Mouse (Mus musculus): ENCODE data around the gene Inpp5k. TPM values are rescaled to one million over a fixed set of nuclear protein-coding genes. Genes with fewer than 3 reads are reported as not detected.

Inpp5k gene
- polyA plus RNA-seq, 1 experiment from 2014 or later = 30.7 TPM

DNA sequence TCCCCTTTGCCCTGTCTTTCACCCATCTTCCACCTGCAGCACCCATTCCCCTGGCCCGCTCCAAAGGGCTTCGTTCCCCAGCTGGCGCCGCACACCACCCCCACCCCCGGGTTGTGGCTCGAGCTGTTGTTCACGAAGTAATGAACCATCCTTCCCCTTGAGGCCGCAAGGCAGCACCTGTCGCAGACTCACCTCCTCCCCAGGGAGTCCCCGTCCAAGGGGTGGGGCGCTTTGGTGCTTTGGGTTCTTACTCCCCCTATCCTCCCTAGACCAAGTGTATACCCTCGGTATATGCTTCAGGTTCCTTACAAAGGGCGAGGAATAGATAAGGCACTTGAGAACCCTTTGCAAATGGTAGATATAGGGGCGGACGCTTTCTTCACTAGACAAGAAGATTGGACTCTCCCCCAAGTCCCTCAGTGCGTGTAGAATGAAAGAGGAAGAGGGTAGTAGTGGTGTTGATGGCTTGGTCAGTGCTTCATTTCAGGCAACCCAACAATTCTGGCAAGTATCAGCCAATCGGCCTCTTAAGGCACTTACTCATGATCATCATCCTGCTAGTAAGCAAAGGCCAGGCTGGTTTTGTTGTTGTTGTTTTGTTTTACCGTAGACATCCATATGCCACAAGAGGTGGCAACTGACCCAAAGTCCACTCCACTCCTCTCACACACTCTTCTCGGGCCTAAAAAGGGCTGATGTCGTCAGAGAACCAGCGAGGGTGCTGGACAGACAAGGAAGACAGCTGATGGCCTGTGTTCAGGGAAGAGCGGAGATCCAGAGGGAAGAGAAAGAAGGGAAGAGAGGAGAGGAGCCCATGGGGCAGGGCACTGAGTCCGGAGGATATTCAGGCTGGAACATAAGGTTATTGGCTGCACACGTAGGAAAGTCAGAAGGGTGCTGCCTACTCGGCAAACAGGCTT lies 23.9 kb downstream of the Inpp5k start:
- 32% methylated on average over 25 of the region's 25 CpGs for WGBS
- H3K4me1 ChIP-seq (ENCODE audit: control insufficient read depth in 2 of 2, insufficient read depth in 2 of 2, low read length in 2 of 2) = peaks cover 38 to 55% of the 10 kb centered on the region in 2 experiments
- no peak for ATAC-seq (ENCODE audit: insufficient number of reproducible peaks, insufficient read depth, low FRiP score, low read depth)

DNA sequence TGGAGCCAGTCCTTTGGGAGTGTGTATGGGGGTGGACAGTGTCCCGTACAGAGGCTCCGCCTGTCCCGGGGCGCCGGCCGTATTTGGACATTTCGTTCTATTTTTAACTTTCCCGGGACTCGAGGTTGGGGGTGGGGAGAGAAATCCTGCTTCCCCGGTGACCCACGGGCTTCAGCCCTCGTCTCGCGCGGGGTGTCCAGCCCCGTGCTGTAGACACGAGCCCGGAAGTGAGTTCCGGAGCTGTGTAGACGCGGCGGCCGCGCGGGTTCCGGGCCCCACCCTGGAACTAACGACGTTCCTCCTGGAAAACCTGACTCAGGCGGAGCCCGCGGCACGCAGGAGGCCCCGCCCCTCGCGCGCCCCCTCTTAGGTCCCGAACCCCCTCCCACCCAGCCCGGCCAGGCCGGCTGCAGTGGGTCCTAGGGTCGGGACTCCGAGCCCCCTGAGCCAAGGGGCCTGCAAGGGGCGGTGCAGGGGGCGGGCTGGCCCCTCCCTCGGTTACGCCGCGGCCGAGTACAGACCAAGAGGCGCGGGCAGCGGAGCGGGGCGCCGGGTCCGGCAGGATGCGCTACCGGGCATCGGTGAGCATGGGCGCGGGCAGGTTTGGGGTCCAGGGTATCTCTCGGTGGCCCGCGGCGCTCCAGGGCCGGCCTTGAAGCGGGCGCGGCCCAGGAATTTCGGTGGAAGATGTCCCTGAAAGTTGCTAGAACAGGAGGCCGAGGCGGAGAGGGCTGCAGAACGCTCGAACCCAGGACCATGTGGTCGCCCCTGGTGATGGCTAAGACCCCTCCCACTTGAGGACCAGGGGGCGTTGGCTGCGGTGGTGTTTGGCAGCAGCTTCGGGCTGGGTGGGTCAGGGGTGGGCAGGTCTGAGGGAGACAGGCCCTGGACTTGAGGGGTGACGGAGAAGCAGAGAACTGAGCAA lies 25.1 kb downstream of the Inpp5k start:
- ATAC-seq (ENCODE audit: insufficient number of reproducible peaks, insufficient read depth, low FRiP score, low read depth) = peak; percentile 64
- H3K4me1 ChIP-seq (ENCODE audit: control insufficient read depth in 2 of 2, insufficient read depth in 2 of 2, low read length in 2 of 2) = peaks cover 35 to 49% of the 10 kb centered on the region in 2 experiments
- peak overlapping the region; percentile 92 for H3K9ac ChIP-seq (ENCODE audit: low read length)

More for the DNA sequence above, 23.9 kb downstream of the Inpp5k start:
- Histone ChIP-seq H3K27me3 (ENCODE audit: control insufficient read depth, insufficient read depth, low read length) (no peaks in the 10 kb centered on the region), H3K27ac (replicated peaks in 1 of 2; ENCODE audit: control insufficient read depth in 1 of 2, insufficient read depth in 1 of 2, low read depth in 2 of 2, low read length in 2 of 2) (peak overlapping the region; percentile 87 to 90), H3K9ac (ENCODE audit: low read length) (peak overlapping the region; percentile 92), H3K4me3 (ENCODE audit: control insufficient read depth in 1 of 2, insufficient read depth in 1 of 2, low read depth in 1 of 2, low read length in 2 of 2) (peak overlapping the region; percentile 46 to 83), H3K9me3 (ENCODE audit: control insufficient read depth, low read length) (no peaks in the 10 kb centered on the region), H3K36me3 (ENCODE audit: control insufficient read depth, insufficient read depth, low read length) (peaks cover 28% of the 10 kb centered on the region), H3K4me2 (ENCODE audit: low read length) (peak overlapping the region; percentile 85)

GRCm38 (mm10) chr11:75656621-75657590 lies 26.1 kb downstream of the Inpp5k start:
- WGBS = 36% methylated on average over 20 of the region's 20 CpGs
- H3K27ac ChIP-seq (replicated peaks in 1 of 2; ENCODE audit: control insufficient read depth in 1 of 2, insufficient read depth in 1 of 2, low read depth in 2 of 2, low read length in 2 of 2) = peak overlapping the region; percentile 87 to 90; a peak in 3 of 4 replicates
- H3K9me3 ChIP-seq (ENCODE audit: control insufficient read depth, low read length) = no peaks in the 10 kb centered on the region
- peak overlapping the region; percentile 46 to 83 for H3K4me3 ChIP-seq (ENCODE audit: control insufficient read depth in 1 of 2, insufficient read depth in 1 of 2, low read depth in 1 of 2, low read length in 2 of 2)
- H3K4me2 ChIP-seq (ENCODE audit: low read length) = peak overlapping the region; percentile 85
- peaks cover 50% of the 10 kb centered on the region for H3K36me3 ChIP-seq (ENCODE audit: control insufficient read depth, insufficient read depth, low read length)
- H3K9ac ChIP-seq (ENCODE audit: low read length) = peak overlapping the region; percentile 92
- peaks cover 34 to 46% of the 10 kb centered on the region in 2 experiments for H3K4me1 ChIP-seq (ENCODE audit: control insufficient read depth in 2 of 2, insufficient read depth in 2 of 2, low read length in 2 of 2)
- H3K27me3 ChIP-seq (ENCODE audit: control insufficient read depth, insufficient read depth, low read length) = no peaks in the 10 kb centered on the region
- no peak for ATAC-seq (ENCODE audit: insufficient number of reproducible peaks, insufficient read depth, low FRiP score, low read depth)

More for the DNA sequence above, 25.1 kb downstream of the Inpp5k start:
- Histone ChIP-seq H3K4me3 (ENCODE audit: control insufficient read depth in 1 of 2, insufficient read depth in 1 of 2, low read depth in 1 of 2, low read length in 2 of 2) (peak overlapping the region; percentile 46 to 83), H3K36me3 (ENCODE audit: control insufficient read depth, insufficient read depth, low read length) (peaks cover 39% of the 10 kb centered on the region), H3K4me2 (ENCODE audit: low read length) (peak overlapping the region; percentile 85), H3K9me3 (ENCODE audit: control insufficient read depth, low read length) (no peaks in the 10 kb centered on the region), H3K27ac (replicated peaks in 1 of 2; ENCODE audit: control insufficient read depth in 1 of 2, insufficient read depth in 1 of 2, low read depth in 2 of 2, low read length in 2 of 2) (peak overlapping the region; percentile 87 to 90), H3K27me3 (ENCODE audit: control insufficient read depth, insufficient read depth, low read length) (no peaks in the 10 kb centered on the region)
- under 1% methylated on average over 72 of the region's 78 CpGs for WGBS

GRCm38 (mm10) chr11:75657841-75658240 lies 27.1 kb downstream of the Inpp5k start:
- H3K27me3 ChIP-seq (ENCODE audit: control insufficient read depth, insufficient read depth, low read length) = no peaks in the 10 kb centered on the region
- no peaks in the 10 kb centered on the region for H3K9me3 ChIP-seq (ENCODE audit: control insufficient read depth, low read length)
- peaks cover 26 to 40% of the 10 kb centered on the region in 2 experiments for H3K4me1 ChIP-seq (ENCODE audit: control insufficient read depth in 2 of 2, insufficient read depth in 2 of 2, low read length in 2 of 2)
- ATAC-seq (ENCODE audit: insufficient number of reproducible peaks, insufficient read depth, low FRiP score, low read depth) = no peak
- peaks cover 59% of the 10 kb centered on the region for H3K36me3 ChIP-seq (ENCODE audit: control insufficient read depth, insufficient read depth, low read length)
- H3K9ac ChIP-seq (ENCODE audit: low read length) = no peak overlapping the region
- H3K4me3 ChIP-seq (ENCODE audit: control insufficient read depth in 1 of 2, insufficient read depth in 1 of 2, low read depth in 1 of 2, low read length in 2 of 2) = no peak overlapping the region
- no peak overlapping the region for H3K27ac ChIP-seq (replicated peaks in 1 of 2; ENCODE audit: control insufficient read depth in 1 of 2, insufficient read depth in 1 of 2, low read depth in 2 of 2, low read length in 2 of 2)
- H3K4me2 ChIP-seq (ENCODE audit: low read length) = no peak overlapping the region

GRCm38 (mm10) chr11:75658311-75658710 lies 27.5 kb downstream of the Inpp5k start:
- Histone ChIP-seq H3K27me3 (ENCODE audit: control insufficient read depth, insufficient read depth, low read length) (no peaks in the 10 kb centered on the region), H3K27ac (replicated peaks in 1 of 2; ENCODE audit: control insufficient read depth in 1 of 2, insufficient read depth in 1 of 2, low read depth in 2 of 2, low read length in 2 of 2) (no peak overlapping the region), H3K9ac (ENCODE audit: low read length) (no peak overlapping the region), H3K9me3 (ENCODE audit: control insufficient read depth, low read length) (no peaks in the 10 kb centered on the region), H3K4me1 (ENCODE audit: control insufficient read depth in 2 of 2, insufficient read depth in 2 of 2, low read length in 2 of 2) (peaks cover 23 to 35% of the 10 kb centered on the region in 2 experiments), H3K36me3 (ENCODE audit: control insufficient read depth, insufficient read depth, low read length) (peaks cover 64% of the 10 kb centered on the region), H3K4me3 (ENCODE audit: control insufficient read depth in 1 of 2, insufficient read depth in 1 of 2, low read depth in 1 of 2, low read length in 2 of 2) (no peak overlapping the region), H3K4me2 (ENCODE audit: low read length) (no peak overlapping the region)
- ATAC-seq (ENCODE audit: insufficient number of reproducible peaks, insufficient read depth, low FRiP score, low read depth) = no peak
- WGBS = 94% methylated on average over 13 of the region's 13 CpGs

DNA sequence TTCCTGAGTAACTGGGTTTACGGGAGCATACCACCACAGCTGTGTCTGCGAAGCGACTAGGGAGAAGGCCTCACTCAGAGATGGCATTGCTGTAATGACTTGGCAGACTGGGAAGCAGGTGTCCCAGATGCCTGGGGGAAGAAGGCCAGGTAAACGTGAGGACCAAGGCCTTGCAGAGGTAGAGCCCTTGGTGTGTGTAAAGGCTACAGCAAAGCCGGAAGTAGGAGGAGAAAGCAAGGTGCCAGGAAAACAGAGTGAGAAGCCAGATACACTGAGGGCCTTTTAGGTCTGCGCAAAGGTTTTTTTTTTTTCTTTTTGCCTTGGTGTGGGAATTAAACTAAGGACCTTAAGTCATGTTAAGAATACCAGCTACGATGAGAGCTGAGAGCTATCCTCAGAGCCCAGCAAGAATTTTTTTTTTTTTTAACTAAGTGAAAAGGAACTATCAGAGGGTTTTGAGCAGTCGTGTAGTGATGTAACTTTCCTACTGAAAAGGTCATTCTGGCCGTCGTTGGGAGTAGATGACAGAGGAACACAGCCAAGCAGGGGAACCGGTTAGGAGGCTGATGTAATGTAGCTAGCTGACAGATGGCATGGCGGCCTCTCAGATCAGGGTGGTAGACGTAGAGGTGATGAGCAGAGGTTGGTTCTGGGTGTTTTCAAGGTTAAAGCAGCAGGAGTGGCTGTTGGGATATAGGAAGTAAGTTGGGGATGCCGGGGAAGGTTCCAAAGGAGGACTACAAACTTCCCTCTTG lies 28.4 kb downstream of the Inpp5k start:
- WGBS = 70% methylated on average over 14 of the region's 14 CpGs
- H3K4me2 ChIP-seq (ENCODE audit: low read length) = no peak overlapping the region
- no peak overlapping the region for H3K4me3 ChIP-seq (ENCODE audit: control insufficient read depth in 1 of 2, insufficient read depth in 1 of 2, low read depth in 1 of 2, low read length in 2 of 2)
- ATAC-seq (ENCODE audit: insufficient number of reproducible peaks, insufficient read depth, low FRiP score, low read depth) = no peak
- H3K36me3 ChIP-seq (ENCODE audit: control insufficient read depth, insufficient read depth, low read length) = peaks cover 72% of the 10 kb centered on the region
- no peaks in the 10 kb centered on the region for H3K27me3 ChIP-seq (ENCODE audit: control insufficient read depth, insufficient read depth, low read length)
- H3K4me1 ChIP-seq (ENCODE audit: control insufficient read depth in 2 of 2, insufficient read depth in 2 of 2, low read length in 2 of 2) = peaks cover 21 to 27% of the 10 kb centered on the region in 2 experiments
- H3K9me3 ChIP-seq (ENCODE audit: control insufficient read depth, low read length) = no peaks in the 10 kb centered on the region
- H3K27ac ChIP-seq (replicated peaks in 1 of 2; ENCODE audit: control insufficient read depth in 1 of 2, insufficient read depth in 1 of 2, low read depth in 2 of 2, low read length in 2 of 2) = no peak overlapping the region; a peak in 1 of 4 replicates
- H3K9ac ChIP-seq (ENCODE audit: low read length) = no peak overlapping the region

All from heart, embryonic 14.5 days (tissue).